Mouse (Mus musculus): ENCODE measurements around the gene Zfp536. TPM values are rescaled to one million over a fixed set of nuclear protein-coding genes. Genes with fewer than 3 reads are reported as not detected.

Gene Zfp536
- polyA plus RNA-seq, 1 experiment = not detected

- Histone ChIP-seq H3K4me3 (replicated peaks; ENCODE audit: control insufficient read depth, low read depth, low read length) (no peak overlapping the region), H3K27ac (ENCODE audit: control insufficient read depth, insufficient read depth, low read depth, low read length, poor library complexity) (no peak overlapping the region), H3K4me1 (ENCODE audit: control insufficient read depth, insufficient read depth, low read length) (no peaks in the 10 kb centered on the region)
- TF ChIP-seq POLR2A (IDR thresholded peaks at IDR 0.05; ENCODE audit: borderline replicate concordance, control insufficient read depth, low read depth, low read length) (no peak), CTCF (IDR thresholded peaks at IDR 0.05; ENCODE audit: control insufficient read depth, insufficient read depth, low read length) (no peak)
- WGBS = 79% methylated on average over 7 of the region's 7 CpGs
These were observed 212.9 kb downstream of the Zfp536 start for GRCm38 (mm10) chr7:37560581-37560980.

- H3K4me3 ChIP-seq (replicated peaks; ENCODE audit: control insufficient read depth, low read depth, low read length) = no peak overlapping the region
- TF ChIP-seq POLR2A (IDR thresholded peaks at IDR 0.05; ENCODE audit: borderline replicate concordance, control insufficient read depth, low read depth, low read length) (no peak), CTCF (IDR thresholded peaks at IDR 0.05; ENCODE audit: control insufficient read depth, insufficient read depth, low read length) (no peak)
- no peaks in the 10 kb centered on the region for H3K4me1 ChIP-seq (ENCODE audit: control insufficient read depth, insufficient read depth, low read length)
- 47% methylated on average over 3 of the region's 3 CpGs for WGBS
- no peak overlapping the region for H3K27ac ChIP-seq (ENCODE audit: control insufficient read depth, insufficient read depth, low read depth, low read length, poor library complexity)
These were observed 213.6 kb downstream of the Zfp536 start for GRCm38 (mm10) chr7:37559851-37560250.

- WGBS = 81% methylated on average over 6 of the region's 6 CpGs
- TF ChIP-seq CTCF (IDR thresholded peaks at IDR 0.05; ENCODE audit: control insufficient read depth, insufficient read depth, low read length) (no peak), POLR2A (IDR thresholded peaks at IDR 0.05; ENCODE audit: borderline replicate concordance, control insufficient read depth, low read depth, low read length) (no peak)
- H3K27ac ChIP-seq (ENCODE audit: control insufficient read depth, insufficient read depth, low read depth, low read length, poor library complexity) = no peak overlapping the region
- no peak overlapping the region for H3K4me3 ChIP-seq (replicated peaks; ENCODE audit: control insufficient read depth, low read depth, low read length)
- H3K4me1 ChIP-seq (ENCODE audit: control insufficient read depth, insufficient read depth, low read length) = no peaks in the 10 kb centered on the region
These were observed 214.1 kb downstream of the Zfp536 start for GRCm38 (mm10) chr7:37559341-37559740.

DNA sequence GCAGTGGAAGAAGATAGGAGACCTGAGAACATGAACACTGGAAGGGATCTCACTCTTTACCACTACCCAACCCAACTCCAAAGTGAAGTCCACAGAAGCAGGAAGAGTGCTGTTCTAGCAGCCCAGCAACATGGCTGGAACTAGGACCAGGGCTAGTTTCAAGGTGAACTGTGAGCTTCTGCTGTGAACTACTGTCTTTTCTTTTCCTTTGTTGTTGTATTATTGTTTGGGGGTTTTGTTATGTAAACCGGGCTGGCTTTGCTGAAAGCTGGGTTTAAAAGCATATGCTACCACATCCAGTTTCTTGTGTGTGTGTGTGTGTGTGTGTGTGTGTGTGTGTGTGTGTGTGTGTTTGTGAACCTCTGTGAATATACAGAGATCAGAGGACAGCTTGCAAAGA lies 216.6 kb downstream of the Zfp536 start:
- no peak for TF ChIP-seq POLR2A (IDR thresholded peaks at IDR 0.05; ENCODE audit: borderline replicate concordance, control insufficient read depth, low read depth, low read length)
- TF ChIP-seq CTCF (IDR thresholded peaks at IDR 0.05; ENCODE audit: control insufficient read depth, insufficient read depth, low read length) = no peak
- H3K27ac ChIP-seq (ENCODE audit: control insufficient read depth, insufficient read depth, low read depth, low read length, poor library complexity) = no peak overlapping the region
- H3K4me3 ChIP-seq (replicated peaks; ENCODE audit: control insufficient read depth, low read depth, low read length) = no peak overlapping the region
- H3K4me1 ChIP-seq (ENCODE audit: control insufficient read depth, insufficient read depth, low read length) = no peaks in the 10 kb centered on the region
- WGBS = 79% methylated on average over 1 of the region's 1 CpGs

DNA sequence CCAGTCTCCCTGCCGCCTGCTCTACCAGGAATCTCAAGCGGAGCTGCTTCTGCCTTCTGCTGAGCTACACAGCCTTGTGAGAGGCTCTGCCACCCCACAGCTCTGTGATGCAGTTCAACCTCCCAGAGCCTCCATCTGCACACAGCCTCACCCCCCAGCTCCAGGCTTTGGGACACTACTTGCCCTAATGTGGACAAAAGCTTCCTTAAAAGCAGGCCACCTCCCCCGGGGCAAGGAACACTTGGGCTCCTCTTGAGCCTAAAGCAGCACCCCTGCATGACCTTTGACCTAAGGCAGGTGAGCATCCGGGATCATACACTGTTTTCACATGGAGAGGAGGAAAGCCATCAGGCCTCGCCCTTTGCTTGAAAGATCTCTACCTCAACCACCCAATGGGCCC lies 219.0 kb downstream of the Zfp536 start:
- no peak overlapping the region for H3K27ac ChIP-seq (ENCODE audit: control insufficient read depth, insufficient read depth, low read depth, low read length, poor library complexity)
- no peaks in the 10 kb centered on the region for H3K4me1 ChIP-seq (ENCODE audit: control insufficient read depth, insufficient read depth, low read length)
- no peak for TF ChIP-seq POLR2A (IDR thresholded peaks at IDR 0.05; ENCODE audit: borderline replicate concordance, control insufficient read depth, low read depth, low read length)
- no peak for TF ChIP-seq CTCF (IDR thresholded peaks at IDR 0.05; ENCODE audit: control insufficient read depth, insufficient read depth, low read length)
- WGBS = 79% methylated on average over 5 of the region's 5 CpGs
- no peak overlapping the region for H3K4me3 ChIP-seq (replicated peaks; ENCODE audit: control insufficient read depth, low read depth, low read length)

GRCm38 (mm10) chr7:37553646-37554045 lies 219.8 kb downstream of the Zfp536 start:
- H3K4me1 ChIP-seq (ENCODE audit: control insufficient read depth, insufficient read depth, low read length) = no peaks in the 10 kb centered on the region
- no peak overlapping the region for H3K4me3 ChIP-seq (replicated peaks; ENCODE audit: control insufficient read depth, low read depth, low read length)
- TF ChIP-seq POLR2A (IDR thresholded peaks at IDR 0.05; ENCODE audit: borderline replicate concordance, control insufficient read depth, low read depth, low read length) = no peak
- TF ChIP-seq CTCF (IDR thresholded peaks at IDR 0.05; ENCODE audit: control insufficient read depth, insufficient read depth, low read length) = no peak
- no peak overlapping the region for H3K27ac ChIP-seq (ENCODE audit: control insufficient read depth, insufficient read depth, low read depth, low read length, poor library complexity)
- 82% methylated on average over 3 of the region's 3 CpGs for WGBS

DNA sequence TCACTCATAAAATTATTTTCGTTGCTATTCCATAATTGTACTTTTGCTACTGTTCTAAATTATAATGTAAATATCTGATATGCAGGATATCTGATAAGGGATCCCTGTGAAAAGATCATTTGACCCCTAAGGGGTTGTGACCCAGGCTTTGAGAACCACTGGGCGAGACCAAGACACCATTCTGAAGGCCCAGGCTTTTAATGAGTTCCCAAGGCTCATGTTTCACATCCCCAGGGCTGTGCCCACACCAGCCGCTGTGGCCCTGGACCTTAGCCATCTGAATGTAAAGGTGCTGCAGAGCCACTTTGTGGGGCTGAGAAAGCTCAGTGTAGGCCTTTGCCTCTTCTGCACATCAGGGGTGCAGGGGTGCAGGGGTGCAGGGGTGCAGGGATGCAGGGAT lies 221.1 kb downstream of the Zfp536 start:
- Histone ChIP-seq H3K4me3 (replicated peaks; ENCODE audit: control insufficient read depth, low read depth, low read length) (no peak overlapping the region), H3K4me1 (ENCODE audit: control insufficient read depth, insufficient read depth, low read length) (no peaks in the 10 kb centered on the region), H3K27ac (ENCODE audit: control insufficient read depth, insufficient read depth, low read depth, low read length, poor library complexity) (no peak overlapping the region)
- TF ChIP-seq POLR2A (IDR thresholded peaks at IDR 0.05; ENCODE audit: borderline replicate concordance, control insufficient read depth, low read depth, low read length) (no peak), CTCF (IDR thresholded peaks at IDR 0.05; ENCODE audit: control insufficient read depth, insufficient read depth, low read length) (no peak)
- WGBS = 73% methylated on average over 3 of the region's 3 CpGs

DNA sequence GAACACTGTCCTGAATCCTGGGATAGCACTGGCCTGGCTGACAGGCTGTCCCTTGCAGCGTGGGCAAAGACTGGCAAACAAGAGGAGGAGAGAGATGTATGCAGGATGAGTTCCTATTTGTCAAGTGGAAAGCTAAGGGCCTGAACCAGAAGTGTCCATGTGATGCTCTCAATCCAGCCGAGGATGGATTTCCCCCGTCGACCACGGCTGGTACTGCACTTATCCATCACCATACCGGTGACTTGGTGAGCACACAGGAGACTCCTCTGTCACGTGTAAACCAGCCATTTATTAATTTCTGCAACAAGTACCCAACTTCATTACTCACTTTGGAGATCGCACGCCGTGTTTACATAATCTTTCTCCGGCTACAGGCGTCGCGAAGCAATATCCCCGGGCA lies 224.6 kb downstream of the Zfp536 start:
- H3K4me3 ChIP-seq (replicated peaks; ENCODE audit: control insufficient read depth, low read depth, low read length) = no peak overlapping the region
- H3K27ac ChIP-seq (ENCODE audit: control insufficient read depth, insufficient read depth, low read depth, low read length, poor library complexity) = no peak overlapping the region
- TF ChIP-seq POLR2A (IDR thresholded peaks at IDR 0.05; ENCODE audit: borderline replicate concordance, control insufficient read depth, low read depth, low read length) (no peak), CTCF (IDR thresholded peaks at IDR 0.05; ENCODE audit: control insufficient read depth, insufficient read depth, low read length) (no peak)
- no peaks in the 10 kb centered on the region for H3K4me1 ChIP-seq (ENCODE audit: control insufficient read depth, insufficient read depth, low read length)
- WGBS = 77% methylated on average over 15 of the region's 15 CpGs

- WGBS = 53% methylated on average over 6 of the region's 6 CpGs
- TF ChIP-seq CTCF (IDR thresholded peaks at IDR 0.05; ENCODE audit: control insufficient read depth, insufficient read depth, low read length) (no peak), POLR2A (IDR thresholded peaks at IDR 0.05; ENCODE audit: borderline replicate concordance, control insufficient read depth, low read depth, low read length) (no peak)
- no peaks in the 10 kb centered on the region for H3K4me1 ChIP-seq (ENCODE audit: control insufficient read depth, insufficient read depth, low read length)
- H3K4me3 ChIP-seq (replicated peaks; ENCODE audit: control insufficient read depth, low read depth, low read length) = no peak overlapping the region
- no peak overlapping the region for H3K27ac ChIP-seq (ENCODE audit: control insufficient read depth, insufficient read depth, low read depth, low read length, poor library complexity)
These were observed 229.4 kb downstream of the Zfp536 start for GRCm38 (mm10) chr7:37544011-37544410.
